Mouse (Mus musculus): ENCODE results near the gene Lrrk1. TPM values are rescaled to one million over a fixed set of nuclear protein-coding genes. Genes with fewer than 3 reads are reported as not detected.

The Lrrk1 gene
- polyA plus RNA-seq (2012; rRNA removed), result 3.9 and 6.2 TPM in 2 replicates

DNA sequence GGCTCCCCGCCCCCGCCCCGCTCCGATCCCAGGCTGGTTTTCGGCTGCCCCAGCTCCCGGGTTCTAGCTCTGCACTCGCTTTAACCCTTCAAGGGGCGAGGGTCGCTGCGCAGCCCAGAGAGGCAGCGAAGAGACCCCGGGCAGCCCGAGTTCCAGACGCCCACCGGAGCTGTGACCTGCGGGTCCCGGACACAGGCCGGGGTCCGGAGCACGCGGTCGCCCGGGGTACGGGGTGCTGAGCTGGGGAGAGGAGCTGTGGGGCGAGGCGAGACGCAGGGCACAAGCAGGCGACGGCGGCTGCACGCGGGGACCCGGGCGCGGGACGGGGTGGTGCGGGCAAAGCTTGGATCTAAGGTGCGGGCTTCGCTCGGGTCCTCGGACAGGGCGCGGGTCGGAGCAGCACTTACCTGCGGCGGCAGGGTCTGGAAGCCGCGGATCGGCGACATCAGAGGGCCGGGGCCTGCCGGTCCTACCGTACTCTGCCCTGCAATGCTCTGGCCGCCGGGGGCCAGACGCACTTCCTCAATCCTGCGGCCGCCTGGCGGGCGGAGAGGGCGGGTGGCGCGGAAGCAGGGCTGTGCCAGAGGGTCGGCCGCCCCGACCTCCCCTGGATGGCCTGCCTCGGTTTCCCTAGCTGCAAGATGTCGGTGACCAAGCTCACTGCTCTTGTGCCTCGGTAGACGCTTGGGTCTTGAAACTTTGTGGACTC lies at the start of gene Lrrk1:
Gene Lrrk1, minus strand, starts transcription at position 538 of the 709 bp plus-strand sequence.

GRCm38 (mm10) chr7:66427437-66428161 lies 39.4 kb upstream of the Lrrk1 start, which contains the start of gene Aldh1a3:
Gene Aldh1a3 (minus strand): TSS chr7:66427517.

DNA sequence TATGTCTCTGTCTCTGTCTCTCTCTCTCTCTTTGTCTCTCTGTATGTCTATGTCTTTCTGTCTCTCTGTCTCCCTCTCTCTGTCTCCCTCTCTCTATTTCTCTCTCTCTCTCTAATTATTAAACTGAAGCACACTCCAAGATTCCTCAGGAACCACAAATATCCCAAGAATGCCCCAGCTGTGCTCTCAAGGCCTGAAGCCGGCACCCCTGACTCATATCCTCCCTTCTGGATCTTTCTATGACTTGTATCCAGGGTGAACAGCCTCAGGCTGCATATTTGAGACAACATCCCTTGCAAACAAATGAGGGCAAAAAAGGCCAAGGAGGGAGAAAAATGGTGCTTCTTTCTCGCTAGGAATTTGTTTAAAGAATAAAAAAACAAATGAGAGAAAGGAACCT lies 22.2 kb downstream of the Lrrk1 start, which contains the start of gene Gm10974:
Gene Gm10974, plus strand, starts transcription at position 2 of the 400 bp plus-strand sequence.

Other genes with a start within 250 kb of the Lrrk1 start
- gene Gm10974, start 22.4 kb downstream of the Lrrk1 start, polyA plus RNA-seq (2012; rRNA removed), result not detected in 2 replicates
- 1.3 and 2.4 TPM in 2 replicates for gene Aldh1a3, start 39.2 kb upstream of the Lrrk1 start, polyA plus RNA-seq (2012; rRNA removed)

Measured in central nervous system, embryonic 11.5 days (tissue).